Mouse (Mus musculus) spleen, adult 2 months (tissue): ENCODE results near the gene Zcwpw1.

Source experiments
- CTCF ChIP-seq: fragments of 200-500 bp; IDR thresholded peaks from 2 replicates; pipeline ENCODE4 v1.5.1; 2011; ENCODE audit warnings: mild to moderate bottlenecking, inconsistent platforms; ENCODE audit not compliant: insufficient read depth, insufficient read length, insufficient replicate concordance; ENCODE audit errors: extremely low read depth
- POLR2A ChIP-seq: fragments of 200-500 bp; IDR thresholded peaks from 2 replicates; pipeline ENCODE4 v1.6.1; 2011; ENCODE audit warnings: low read depth, low read length, inconsistent platforms

DNA sequence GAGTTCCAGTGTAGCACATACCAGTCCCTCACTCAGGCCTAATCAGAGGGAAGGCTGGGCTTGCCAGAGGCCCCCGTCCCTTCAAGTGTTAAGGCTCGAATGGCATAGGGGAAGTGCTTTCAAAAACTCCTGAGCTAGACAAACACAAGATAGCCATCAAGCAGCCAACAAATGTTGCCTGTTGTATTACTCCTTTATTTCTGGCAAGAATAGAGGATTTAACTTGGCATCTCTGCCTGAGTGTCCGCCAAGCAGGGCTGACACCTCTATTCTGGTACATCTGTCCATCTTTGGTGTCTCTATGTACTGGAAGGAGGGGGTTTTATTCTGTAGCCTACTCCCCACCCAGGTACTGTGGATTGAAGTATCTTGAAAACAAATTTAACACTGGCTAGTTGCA, 31.5 kb upstream of the Zcwpw1 start:
- TF ChIP-seq POLR2A (no peak), CTCF (no peak)
